Mouse (Mus musculus) A20 (cell line): Measurements from ENCODE around the gene Lipe.
A peak's percentile ranks its signal among the peaks of the same experiment; 100 is the strongest.
"Not testable (repeated sequence)": the region's sequence is repeated elsewhere in the genome, so short reads cannot be mapped to it uniquely, and the experiment has no call there.

Experiments used
- DNase-seq: peaks from one replicate; pipeline ENCODE4 v3.0.0-alpha.2; 2011; ENCODE audit warnings: low read depth, low spot score

Gene Lipe

DNA sequence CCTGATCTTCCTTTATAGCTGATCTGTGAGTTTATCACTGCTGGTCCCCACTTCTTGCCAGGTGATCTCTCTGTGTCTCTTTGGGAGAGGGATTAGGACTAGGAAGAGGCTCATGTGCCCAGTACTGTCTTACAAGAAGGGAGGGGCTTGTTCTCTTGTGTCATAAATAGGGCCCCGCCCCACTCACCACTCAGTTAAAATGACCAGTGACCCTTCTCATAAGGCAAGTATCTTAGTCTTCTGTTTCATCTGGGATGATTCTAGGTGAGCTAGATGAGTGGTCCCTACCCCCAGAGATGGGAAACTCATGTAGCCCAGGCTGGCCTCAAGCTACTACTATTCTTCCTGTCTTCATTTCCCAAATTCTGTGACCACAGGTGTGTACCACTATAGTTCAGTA is at the start of gene Lipe:
Lipe (minus strand) TSS at position 101 of the 400 bp plus-strand sequence.
- DNase-seq, result no peak

DNA sequence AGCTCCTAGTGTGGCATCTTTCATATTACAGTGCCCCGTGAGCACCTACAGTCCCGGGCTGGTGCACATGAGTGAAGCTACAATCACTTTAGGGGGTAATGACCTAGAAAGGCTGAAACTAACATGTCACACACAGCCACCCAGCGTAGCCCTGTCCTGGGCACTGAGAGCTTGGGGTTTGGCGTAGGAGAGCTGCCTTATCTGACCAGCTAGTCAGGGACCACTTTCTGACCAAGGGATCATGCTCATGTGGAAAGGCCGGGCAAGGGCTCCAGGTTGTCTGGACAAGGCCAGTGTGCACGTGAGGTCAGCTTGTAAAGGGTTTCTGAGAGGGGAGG is 42.3 kb upstream of the Lipe start:
- DNase-seq, result no peak

DNA sequence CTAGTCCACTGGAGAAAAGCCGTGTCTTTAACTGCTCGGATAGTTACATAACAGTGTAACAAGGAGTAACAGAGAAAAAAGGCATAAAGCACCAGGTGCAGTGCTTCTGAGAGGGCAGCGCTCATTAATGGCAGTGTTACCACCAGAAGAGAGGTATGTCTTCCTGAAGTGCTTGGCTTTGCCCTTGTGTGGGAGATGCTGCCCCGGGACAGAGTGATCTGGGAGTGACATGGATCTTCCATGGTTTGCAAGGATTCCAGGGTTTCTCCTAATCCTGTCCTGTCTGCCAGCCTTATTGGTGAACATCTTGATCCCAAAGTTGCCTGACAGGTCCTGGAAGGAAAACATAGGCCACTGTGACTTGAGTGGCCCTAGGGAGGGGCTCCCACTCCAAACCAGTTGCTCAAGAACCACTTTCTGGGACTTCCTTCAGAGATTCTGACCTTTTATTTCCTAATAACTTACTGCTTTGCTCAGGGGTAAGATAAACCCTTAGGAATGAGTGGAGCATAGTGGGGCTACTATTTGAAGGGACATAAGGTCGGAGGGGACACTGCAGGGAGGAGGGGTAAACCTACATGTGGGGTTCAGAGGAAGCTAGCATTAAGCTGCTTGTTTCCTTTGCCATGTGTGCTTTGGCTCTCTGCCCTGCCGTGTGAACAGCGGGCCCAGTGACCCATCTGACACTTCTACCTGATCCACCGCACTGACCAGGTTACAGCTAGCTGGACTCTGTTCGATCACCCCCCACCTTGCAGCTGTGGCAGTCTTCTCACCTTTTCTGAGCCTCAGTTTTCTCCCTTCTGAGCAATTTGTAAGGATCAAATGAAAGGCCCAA is 41.7 kb upstream of the Lipe start:
- DNase-seq, result no peak

DNA sequence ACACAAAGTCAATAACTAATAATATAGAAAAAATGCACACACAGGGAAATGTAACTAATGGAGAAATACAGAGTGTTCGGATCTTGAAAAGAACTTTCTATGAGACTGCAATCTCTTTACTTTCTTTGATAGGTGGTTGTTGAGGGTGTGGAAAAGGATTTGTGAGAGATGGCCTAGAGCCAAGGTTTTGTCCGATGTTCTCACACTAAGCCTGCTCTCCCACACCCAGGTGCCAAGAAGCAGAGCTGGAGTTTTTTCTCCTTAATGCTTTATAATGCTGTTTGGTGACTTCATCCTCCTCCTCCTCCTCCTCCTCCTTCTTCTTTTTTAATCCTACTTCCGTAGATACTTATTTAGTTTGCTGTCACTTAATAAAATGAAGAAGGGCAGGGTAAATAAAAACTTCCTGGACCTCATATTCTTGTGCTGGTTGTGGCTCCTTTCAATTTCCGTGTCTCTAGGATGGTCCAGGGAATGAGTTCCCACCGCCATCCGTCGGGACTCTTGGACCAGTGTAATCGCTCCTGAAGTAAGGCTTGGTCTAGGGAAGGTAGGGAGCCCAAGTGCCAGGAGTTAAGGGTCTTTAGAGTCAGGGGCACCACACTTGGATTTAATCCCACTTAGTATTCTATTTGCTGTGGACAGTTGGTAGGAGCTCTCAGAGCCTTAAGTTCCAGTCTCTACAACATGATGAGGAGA is 40.8 kb upstream of the Lipe start:
- DNase-seq, result no peak

DNA sequence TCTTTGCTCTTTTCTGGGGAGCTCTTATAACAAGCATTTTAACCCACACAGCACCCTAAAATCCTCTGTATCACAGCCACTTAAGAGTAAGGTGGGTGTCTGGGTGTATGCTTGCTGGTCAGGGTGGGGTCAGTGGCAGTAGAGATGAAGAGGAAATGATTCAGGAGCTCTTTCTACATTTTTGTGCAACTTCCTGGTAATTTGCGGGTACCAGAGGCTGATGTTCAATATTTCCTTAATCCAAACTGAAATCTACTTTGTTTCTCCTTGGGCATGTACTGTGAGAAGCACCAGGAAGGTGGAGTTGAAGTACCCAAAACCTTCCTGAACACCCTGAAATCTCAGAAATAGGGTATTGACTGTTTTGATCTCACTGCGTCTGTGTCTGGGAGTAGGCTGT is 38.2 kb upstream of the Lipe start:
- DNase-seq, result peak; percentile 51

DNA sequence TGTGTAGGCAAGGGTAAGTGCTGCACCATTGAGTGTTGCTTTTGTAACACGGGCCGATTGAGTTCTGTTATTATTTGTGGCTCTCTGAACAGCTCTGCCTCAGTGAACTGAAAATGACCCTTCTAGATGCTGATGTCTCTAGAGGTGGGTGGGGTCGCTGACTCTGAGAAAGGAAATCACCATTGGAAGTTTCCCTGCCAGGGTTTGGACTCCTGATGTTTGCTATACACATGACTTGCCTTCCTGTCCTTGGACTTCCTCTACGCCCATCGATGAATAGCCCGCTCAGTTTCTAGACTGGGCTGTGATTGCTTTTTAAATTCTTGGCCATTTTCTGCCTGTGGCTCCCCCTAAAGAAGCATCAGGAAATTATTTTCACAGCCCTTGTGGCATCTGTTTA is 37.7 kb upstream of the Lipe start:
- DNase-seq, result peak; percentile 65

DNA sequence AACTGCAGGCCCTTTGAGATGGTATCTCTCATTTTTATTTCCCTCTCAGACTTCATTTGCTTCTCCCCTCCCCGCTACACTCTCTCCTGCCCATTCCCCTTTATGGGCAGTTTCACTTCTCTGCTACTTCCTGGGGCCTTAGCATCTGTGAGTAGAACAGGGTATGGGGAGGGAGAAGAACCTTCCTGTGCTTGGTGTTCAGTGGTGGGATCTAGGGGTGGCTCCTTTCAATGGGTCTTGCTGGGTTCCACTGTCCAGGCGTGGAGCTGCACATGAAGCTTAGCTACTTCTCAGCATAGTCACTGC is 37.0 kb upstream of the Lipe start:
- no peak for DNase-seq

DNA sequence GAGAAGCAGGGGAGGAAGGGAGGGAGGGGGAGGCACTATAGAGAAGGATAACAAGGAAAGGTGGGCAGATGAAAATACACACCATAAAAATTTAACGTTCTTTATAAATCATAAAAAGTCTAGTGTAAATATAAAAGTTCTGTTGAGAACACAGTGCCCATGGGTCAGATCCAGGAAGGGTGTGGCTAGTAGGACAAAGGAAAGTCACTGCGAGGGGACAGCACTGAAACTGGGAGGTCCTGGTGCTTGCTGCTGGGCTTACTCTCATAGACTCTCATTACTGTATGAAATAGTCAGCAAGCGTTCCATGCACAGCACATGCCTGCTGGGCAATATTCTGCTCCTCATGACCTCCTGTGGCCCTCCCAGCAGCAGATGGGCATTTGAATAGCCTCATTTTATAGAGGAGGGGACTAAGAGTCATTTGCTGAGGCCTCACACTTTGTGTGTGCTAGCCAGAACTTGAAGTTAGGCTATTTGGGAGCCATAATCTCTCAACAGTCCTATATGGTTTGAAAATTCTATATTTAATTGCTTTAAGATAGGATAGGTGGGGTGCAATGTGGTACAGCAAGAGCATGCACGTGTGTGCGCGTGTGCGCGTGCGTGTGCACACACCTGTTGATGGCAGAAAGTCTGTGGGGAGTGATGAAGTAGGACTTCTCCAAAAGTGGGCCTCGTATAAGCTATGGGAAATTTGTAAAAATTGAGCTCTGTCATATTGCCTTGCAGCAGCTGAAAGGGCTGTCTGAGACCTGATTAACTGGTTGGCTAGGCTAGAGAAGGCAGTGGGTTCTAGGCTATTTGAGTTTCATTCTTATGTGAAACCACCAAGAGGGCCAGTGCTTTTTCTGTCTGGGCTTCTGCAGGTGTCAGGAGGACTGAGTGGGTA is 36.4 kb upstream of the Lipe start:
- peak; percentile 92 for DNase-seq

DNA sequence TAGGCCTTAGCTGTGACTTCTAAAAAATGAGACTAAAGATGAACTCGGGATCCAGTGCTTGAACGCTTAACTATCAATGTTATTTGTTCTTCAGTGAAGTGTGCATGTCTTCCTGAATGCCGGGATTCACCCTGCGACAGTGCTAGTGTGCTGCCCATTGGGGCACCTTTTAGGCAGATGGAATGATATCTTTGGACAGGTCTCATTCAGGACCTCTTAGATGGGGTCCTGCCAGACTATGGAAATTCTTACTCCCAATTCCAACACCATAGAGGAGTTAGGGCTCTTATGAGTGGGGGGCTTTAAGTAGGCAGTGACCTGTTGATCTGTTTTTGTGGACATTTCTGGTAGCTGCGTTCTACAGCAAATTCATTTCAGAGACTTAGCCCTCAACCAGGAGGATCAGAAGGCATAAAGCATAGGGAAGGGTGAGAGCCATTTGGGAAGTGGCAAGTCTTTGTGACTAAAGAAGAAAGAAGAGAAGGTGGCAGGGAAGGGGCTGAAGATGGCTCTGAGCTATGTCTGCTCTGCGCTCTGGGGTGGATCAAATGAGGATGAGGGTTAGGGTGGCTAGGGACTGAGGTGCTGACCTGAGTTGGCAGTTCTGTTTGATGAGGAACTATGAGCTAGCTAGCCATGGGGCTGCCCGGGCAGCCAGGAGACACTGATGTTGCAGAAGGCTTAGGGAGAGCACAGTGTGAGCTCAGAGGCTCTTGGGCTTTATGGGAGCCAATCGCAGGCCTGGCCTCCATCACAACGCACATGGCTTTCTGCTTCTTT is 35.5 kb upstream of the Lipe start:
- DNase-seq, result peak; percentile 62

DNA sequence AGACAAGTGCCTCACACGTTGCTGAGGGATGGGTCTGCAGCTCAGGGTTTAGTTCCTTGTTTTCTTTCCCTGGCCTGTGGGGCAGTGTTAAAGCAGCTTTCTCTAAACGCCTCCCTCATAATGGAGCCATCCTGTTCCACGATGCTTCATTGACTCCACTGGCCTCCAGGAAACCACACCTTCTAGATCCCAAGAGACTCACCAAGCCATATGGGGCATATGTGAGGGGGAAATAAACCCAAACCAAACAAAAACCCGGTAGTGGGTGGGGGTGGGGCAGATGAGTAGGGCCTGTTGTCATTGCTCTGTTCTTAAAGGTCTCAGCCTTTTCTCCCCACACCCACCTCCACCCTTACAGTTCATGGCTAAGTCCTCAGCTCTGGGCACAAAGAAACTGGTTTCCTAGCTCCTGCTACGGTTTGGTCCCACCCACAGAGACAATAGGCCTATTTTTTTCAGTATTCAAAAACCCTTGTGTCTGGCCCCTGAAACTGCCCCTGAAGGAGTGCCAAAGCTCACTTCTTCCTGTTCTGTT is 34.6 kb upstream of the Lipe start:
- peak; percentile 87 for DNase-seq

DNA sequence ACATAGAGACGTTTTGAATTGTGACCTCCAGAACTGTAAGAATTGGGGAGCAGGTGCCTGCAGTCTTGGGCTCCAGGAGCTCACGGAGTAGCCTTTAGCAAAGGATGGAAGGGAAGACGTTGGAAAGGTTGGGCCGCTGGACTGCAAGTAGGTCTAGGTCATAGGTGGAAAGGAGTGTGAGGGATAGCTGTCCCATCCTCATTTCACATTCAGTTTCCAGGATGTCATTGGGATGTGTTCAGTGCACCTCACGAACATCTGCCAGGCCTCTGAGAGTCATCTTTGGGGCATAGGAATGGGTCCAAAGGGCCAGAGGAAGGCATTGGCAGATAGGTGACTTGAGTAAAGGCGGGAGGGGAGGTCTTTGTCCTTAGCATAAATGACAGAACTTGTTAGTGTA is 33.9 kb upstream of the Lipe start:
- DNase-seq, result no peak

DNA sequence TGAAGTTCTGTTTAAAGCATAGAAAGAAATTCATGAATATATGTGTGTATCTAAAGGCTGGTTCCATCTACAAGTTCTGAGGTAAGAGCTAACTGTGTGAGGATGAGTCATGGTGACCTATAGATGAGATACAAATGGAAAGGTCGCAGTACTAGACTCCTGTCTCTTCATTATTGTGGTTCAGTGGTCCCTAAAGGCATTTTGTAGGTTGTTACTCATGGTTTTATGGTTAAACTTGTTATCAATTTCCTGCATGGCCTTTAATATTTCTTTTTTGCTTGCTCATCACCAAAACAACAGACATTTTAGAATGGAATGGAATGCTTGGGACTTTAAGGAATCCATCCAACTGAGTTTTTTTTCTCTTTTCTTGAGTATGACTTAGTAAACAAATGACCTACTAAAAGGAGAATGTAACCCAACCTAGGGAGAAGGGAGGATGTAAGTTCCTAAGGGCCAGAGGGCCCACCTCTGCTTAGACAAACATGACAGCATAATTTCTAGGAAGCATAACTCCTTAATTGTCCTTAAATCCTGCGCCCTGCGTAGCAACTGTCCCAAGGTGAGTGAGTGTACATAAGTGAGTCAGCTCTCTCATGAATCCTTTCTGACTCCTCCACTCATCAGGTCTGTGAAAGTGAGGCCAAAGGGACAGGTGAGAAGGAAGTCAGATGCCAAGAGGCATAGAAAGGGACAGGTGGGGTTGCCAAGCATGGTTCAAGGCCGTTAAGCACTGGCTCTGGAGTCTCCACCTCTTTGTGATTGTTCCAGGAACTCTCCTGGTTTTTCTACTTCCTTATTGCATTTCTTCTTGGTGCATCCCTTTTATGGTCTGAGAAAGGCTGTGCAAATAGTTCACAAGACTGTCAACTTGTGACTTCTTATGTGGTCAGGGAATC is 31.6 kb upstream of the Lipe start:
- no peak for DNase-seq

DNA sequence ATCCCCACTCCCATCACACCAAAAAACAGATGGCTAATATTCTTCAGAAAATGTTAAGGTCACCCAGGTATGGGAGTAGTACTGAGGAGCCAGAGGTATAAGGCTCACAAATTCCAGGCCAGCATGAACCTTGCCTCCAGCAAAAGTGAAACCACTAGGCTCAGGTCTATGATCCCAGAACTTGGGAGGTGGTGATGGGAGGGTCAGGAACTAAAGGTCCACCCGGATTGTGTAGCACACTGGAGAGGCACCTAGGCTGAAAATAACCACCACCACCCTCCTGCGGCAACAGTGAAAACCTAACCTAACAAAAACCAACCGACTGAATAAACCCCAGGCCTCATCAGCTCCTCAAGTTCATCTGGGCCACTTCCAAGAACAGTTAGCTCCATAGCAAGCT is 29.8 kb upstream of the Lipe start:
- no peak for DNase-seq

DNA sequence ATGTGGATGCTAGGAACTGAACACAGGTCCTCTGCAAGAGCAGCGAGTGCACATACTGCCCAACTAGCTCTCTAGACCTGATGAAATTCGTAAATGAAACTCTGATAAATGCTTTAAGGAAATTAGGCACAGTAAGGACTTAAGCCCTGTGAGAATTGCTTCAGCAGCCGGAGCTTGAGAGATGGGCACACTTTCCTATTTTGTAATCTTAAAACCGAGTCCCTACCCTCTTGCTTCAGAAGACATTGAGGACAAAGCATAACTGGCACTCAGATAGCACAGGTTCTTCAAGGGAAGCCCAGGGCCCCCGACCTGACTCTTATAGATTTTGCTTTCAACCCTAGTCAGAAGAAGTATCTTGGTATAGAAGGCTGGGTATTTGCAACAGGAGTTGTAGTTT is 28.6 kb upstream of the Lipe start:
- DNase-seq, result no peak

DNA sequence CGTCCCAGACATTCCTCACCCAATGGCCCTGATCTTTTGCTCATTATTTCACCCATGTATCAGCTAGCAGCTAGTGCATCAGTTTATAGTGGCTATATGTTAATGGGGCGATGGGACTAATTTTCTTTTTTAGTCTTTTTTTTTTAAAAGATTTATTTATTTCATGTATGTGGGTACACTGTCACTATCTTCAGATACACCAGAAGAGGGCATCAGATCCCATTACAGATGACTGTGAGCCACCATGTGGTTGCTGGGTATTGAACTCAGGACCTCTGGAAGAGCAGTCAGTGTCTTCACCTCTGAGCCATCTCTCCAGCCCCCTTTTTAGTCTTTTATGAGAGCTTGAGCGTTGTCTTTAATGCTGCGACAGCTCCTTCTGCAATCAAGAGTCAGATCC is 27.9 kb upstream of the Lipe start:
- DNase-seq, result not testable (repeated sequence)

DNA sequence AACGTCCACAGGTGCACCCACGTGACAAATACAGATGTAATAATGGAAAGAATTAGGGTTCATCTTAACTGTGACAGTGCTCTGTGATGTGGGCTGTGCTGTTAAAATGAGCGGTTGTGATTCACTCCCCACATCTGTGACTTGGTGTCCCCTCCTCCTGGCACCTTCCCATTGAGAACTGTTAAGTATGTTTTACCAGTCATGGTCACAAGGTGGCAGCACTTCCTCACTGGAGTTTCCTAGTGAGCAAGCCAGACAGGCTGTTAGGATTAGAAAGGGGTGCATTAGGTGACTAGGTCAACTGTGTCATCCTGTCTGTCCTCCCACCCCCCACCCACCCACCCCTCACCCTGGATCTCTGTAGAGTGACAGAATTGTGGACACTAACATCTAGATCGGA is 25.9 kb upstream of the Lipe start:
- peak; percentile 76 for DNase-seq

DNA sequence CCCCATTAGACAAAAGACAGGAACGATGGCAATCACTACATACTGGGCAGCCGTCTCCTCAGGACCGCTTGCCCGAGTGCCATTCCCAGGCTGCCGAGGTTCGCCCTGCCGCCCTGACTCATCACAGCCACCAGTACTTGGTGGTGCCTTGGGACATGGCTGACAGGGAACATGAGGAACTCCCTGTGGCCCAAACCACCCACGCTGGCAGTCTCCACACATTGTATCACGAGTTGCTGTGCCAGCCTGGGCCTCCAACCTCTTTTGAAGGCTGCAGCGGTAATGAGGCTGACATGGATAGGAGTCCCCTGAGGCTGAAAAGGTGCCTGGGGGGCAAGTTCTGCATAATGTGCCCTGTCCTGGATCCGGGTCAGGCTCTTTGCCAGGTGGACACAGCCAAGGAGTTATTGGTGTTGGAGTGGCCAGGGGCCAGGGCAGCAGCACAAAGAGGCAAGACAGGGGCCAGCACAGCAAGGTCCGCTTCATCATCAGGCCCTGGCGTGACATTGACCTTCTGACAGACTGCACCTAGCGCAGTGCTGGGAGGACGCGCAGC is 23.9 kb upstream of the Lipe start:
- DNase-seq, result no peak

DNA sequence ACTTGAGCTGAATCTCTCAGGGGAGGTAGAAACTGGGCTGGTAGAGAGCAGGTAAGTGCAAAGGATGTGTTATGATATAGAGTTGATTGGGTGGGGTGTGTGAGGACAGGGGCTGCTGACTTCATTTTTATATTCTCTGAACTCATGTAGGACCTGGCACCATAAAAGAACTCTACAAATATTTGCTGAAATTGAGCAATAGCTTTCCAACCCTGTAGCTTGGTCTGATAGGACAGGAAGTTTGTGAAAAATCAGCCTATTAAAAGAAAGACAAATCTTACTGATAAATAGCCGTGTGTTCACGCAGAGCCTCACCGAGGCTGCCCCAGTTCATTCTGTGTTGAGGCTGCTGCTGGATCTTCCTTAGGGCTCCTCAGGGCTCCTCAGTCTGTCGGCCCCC is 21.4 kb upstream of the Lipe start:
- DNase-seq, result no peak

DNA sequence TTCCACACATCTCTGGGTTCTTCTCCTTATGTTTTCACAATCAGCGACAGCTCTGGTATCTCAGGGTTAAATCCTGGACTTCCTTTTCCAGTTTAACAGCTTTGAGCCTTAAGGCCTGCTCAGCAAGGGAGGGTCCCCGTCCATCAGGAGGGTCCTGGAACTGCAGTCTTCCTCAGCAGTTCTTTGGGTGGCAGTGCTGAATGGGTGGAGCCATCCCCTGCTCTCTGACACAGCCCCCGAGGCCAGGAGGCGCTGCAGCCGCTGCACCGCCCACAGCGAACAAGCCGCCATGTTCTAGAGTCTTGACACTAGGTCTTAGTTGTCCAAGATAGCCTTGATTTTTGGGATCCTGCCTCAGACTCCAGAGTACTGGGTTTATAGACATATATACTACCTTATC is 21.0 kb upstream of the Lipe start:
- no peak for DNase-seq

DNA sequence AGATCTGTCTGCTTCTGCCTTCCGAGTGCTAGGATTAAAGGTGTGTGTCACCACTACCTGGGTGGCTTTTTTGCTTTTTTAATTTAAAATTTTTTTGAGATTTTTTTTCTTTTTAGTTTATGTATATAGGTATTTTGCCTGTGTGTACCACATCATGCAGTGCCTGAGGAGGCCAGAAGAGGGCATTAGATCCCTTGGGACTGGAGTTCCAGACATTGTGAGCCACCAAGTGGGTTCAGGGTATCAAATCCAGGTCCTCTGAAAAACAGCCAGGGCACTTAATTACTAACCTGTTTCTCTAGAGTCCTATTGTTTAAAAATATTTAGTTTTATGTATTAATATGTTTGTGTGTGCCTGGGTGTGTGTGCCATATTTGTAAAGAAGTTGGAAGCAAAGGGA is 19.1 kb upstream of the Lipe start:
- DNase-seq, result peak; percentile 37
